Mouse (Mus musculus) heart, postnatal 25 days (tissue): Measurements from ENCODE around the gene Npr2. TPM values are rescaled to one million over a fixed set of nuclear protein-coding genes. Genes with fewer than 3 reads are reported as not detected.
"Not testable (repeated sequence)": the region's sequence is repeated elsewhere in the genome, so short reads cannot be mapped to it uniquely, and the experiment has no call there.

ENCODE experiments used
- DNase-seq: peaks from one replicate; pipeline ENCODE4 v3.0.0; 2022; ENCODE audit warnings: low spot score
- intact Hi-C: fragments of 180-260 bp; cut with DNase I; formaldehyde crosslinking; loops from one replicate; pipeline ENCODE4 v1.15.1; 2025
- total RNA-seq, 2 experiments: library from RNA; stranded (reverse); gene quantifications; 2 replicates each; pipeline ENCODE4 v1.2.3; 2021

Gene Npr2
- total RNA-seq, result 10 to 100 TPM; 35.9 to 42.4 TPM

GRCm38 (mm10) chr4:43631046-43631955 is at the start of gene Npr2:
Gene Npr2, plus strand, starts transcription at chr4:43631935.
- intact Hi-C loops, result loop anchor here (2.0 to 5.0 kb wide), 2 partner anchors 36 to 54 kb away; partner anchors contain the start of genes Gba2 and Rgp1

DNA sequence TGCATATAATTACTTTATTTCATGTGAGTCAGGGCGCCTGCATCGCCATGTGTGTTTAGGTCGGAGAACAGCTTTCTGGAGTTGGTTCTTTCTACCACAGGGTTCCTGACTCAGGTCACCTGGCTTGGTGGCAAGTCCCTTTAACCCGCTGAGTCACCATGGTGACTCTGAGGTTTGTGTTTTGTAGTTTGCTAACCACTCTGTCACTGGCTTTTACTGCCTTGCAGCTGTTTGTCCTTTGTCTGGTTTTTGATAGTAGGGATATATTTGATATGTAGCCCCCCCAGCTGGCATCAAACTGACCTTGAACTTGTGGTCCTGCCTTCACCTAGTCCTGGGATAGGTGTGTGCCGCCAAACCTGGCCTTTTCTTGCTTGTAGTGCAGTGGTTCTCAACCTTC is 49.5 kb upstream of the Npr2 start:
- DNase-seq, result no peak
- intact Hi-C loops, result no loop called here

More at GRCm38 (mm10) chr4:43631046-43631955, at the start of gene Npr2:
- DNase-seq, result peak; percentile 40

DNA sequence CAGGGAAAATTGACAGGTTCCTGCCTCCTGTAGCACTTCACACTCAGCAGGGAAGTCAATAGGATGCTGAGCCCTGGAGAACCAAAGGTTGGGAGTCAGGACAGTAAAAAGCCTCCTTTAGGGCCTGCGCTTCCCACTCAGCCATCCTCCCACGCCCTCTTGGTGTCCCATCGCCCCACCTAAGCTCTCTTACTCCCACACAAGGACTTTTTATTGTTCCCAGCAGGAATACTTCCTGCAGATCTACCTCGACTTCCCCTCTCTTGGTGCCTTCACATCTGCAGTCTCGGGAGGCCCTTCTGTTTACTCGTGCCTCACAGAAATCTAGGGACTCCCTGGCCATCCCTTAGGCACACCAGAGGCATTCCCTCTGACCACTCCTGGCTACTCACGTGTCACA is 48.3 kb upstream of the Npr2 start:
- intact Hi-C loops, result no loop called here
- no peak for DNase-seq

DNA sequence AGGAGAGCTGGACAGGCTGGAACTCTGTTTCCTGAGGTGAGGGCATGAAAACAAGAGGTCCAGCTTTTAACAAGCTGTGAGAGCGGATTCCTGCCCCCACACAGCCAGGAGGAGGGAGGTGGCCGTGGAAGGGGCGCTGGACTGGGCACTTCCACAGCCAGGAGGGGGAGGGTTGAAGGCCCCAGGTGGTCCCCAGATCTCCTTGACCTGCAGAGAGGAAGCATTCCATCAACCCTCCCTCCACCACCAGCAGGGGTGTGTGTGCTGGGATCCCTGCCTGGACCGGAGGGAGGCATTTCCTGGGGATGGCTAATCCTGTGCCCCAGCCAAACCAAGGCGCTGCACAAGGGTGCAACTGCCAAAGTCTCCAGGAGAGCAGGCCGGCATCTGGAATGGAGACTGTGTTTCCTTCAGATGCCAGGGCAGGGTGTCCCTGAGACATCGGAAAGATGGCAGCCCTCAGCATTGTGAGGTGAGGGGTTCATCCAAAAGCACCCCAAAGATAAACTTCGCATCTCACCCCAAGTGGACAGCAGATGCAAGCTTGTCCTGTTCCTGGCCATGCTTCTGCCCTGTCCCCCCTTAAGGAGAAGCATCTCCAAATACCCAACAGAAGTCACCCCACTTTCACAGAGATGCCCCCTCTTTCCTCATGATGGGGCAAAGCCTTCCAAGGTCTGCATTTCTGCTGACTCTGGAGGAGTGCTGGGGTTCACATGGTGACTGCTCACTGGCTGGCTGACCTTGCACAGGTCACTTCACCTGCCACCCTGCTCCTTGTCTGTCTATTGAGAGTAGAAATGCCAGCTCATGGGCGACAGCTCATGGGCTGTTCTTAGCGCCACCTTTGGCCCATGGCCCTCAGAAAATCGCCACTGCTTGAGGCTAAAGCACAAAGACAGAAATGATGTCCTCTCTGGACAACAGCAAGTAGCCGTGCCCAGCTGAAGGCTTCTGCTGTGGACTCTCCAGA is 47.0 kb upstream of the Npr2 start, which contains the start of gene Msmp:
Msmp (minus strand) TSS at position 51 of the 973 bp plus-strand sequence.
- DNase-seq, result no peak
- intact Hi-C loops, result no loop called here

DNA sequence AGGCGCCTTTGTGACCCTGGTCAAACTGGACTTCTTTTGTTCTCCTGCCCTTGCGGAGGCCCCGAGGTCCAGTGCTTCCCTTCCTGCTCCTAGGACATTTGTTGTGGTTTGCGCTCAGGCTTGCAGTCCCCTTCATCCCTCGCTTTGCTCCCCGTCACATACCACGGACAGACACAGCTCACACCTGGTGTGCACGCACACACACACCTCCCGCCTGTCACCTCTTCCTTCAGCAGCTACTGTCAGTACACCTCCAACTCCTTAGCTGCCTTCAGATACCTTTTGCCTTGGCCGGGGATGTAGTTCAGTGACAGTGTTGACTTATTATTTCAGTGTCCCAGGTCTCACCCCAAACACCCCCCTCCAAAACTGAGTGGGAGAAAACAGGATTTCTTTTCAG is 46.1 kb upstream of the Npr2 start:
- no peak for DNase-seq
- intact Hi-C loops, result no loop called here

DNA sequence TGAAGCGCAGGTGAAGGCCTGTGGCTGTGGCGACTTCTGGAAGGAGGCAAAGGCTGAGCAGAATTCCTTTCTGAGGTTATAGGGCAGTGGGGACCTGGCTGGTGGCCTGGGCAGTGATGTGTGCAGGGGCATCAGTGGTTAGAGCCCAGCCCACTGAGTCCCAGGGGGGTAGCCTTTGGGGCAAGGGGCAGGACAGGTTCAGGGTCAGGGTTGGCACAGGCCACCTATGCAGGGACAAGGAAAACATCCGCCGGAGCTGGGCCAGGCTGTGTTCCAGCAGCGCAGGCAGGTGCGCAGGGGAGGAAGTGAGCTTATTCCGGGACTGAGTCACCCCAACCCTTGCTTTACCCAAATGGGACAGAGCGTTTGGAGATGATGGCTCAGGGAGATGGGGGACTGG is 45.3 kb upstream of the Npr2 start:
- DNase-seq, result peak; percentile 58
- intact Hi-C loops, result no loop called here

- DNase-seq, result no peak
- intact Hi-C loops, result no loop called here
Measured at GRCm38 (mm10) chr4:43587681-43588080, 44.1 kb upstream of the Npr2 start.

GRCm38 (mm10) chr4:43591543-43591942 is 40.2 kb upstream of the Npr2 start:
- DNase-seq, result no peak
- intact Hi-C loops, result no loop called here

DNA sequence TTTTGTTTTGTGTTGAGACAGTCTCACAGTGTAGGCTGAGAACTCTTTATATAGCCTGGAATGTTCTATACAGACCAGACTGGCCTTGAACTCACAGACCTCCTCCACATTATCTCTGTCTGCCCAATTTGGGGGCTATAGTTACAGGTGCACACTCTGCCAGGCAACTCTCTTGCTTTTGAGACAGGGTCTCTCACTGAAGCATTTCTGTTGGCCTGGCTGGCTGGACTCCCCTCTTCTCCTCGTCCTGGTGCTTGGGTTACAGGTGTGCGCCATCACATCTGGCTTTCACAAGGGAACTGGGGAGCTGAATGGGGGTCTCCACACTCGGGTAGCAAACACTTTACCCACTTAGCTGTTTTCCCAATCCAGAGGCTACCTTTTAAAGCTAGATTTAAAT is 39.8 kb upstream of the Npr2 start:
- intact Hi-C loops, result no loop called here
- DNase-seq, result no peak

DNA sequence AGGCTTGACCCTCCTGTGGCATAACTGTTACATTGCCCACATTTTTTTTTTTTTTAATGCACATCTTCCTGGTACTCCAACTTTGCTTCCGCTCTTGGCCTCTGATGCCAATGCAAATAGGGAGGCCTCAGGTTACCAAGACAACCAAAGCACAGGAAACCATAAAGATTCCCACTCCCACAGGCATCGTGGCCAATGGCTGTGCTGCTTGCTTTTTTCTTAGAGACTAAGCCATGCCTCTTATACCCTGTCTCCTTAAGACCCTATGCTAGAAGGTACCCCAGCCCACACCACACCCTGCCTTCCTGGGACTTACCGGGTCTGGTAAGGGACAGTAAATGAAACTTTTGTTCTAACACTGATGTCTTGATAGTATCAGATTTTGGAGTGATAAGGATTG is 38.3 kb upstream of the Npr2 start:
- intact Hi-C loops, result no loop called here
- no peak for DNase-seq

GRCm38 (mm10) chr4:43596597-43596996 is 35.1 kb upstream of the Npr2 start:
- DNase-seq, intact Hi-C loops: not testable (repeated sequence)

- intact Hi-C loops, result no loop called here
- no peak for DNase-seq
Measured at GRCm38 (mm10) chr4:43598200-43598599, 33.5 kb upstream of the Npr2 start.

DNA sequence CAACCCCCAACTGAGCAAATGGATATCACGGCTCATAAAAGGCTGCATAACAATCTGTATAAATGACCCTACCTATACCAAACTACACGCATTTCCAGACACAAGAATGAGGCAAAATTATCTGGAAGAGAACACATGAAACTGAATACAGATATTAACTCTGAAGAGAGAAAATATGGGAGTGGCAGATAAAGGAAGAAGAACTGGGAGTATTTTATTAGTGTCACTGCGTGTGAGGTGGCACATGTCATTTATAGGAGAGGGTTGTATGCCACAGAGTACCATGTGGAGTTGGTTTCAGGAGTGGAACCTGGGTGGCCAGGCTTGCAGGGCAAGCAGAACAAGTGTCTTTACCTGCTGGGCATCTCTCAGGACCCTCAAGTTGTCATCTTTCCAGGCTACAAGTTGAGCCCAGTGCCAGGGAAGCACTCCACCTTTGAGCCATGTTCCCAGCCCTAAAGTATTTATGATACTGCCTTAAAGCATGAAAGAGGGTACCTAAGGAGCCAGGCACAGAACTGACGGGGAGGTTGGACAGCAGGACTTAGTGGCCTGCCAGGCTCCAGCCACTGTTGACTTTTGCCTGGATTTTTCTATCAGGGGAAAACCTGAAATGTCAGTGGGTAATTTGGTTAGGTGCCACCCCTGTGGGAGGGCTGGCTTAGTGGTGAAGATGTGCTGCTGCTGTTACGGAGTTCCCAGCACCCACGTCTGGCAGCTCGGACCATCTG is 32.9 kb upstream of the Npr2 start:
- intact Hi-C loops, result no loop called here

GRCm38 (mm10) chr4:43600195-43600934 is 31.4 kb upstream of the Npr2 start:
- DNase-seq, result no peak
- intact Hi-C loops, result no loop called here

More for the DNA sequence above, 32.9 kb upstream of the Npr2 start:
- DNase-seq, result no peak

GRCm38 (mm10) chr4:43604099-43604498 is 27.6 kb upstream of the Npr2 start:
- intact Hi-C loops, result no loop called here
- DNase-seq, result no peak

DNA sequence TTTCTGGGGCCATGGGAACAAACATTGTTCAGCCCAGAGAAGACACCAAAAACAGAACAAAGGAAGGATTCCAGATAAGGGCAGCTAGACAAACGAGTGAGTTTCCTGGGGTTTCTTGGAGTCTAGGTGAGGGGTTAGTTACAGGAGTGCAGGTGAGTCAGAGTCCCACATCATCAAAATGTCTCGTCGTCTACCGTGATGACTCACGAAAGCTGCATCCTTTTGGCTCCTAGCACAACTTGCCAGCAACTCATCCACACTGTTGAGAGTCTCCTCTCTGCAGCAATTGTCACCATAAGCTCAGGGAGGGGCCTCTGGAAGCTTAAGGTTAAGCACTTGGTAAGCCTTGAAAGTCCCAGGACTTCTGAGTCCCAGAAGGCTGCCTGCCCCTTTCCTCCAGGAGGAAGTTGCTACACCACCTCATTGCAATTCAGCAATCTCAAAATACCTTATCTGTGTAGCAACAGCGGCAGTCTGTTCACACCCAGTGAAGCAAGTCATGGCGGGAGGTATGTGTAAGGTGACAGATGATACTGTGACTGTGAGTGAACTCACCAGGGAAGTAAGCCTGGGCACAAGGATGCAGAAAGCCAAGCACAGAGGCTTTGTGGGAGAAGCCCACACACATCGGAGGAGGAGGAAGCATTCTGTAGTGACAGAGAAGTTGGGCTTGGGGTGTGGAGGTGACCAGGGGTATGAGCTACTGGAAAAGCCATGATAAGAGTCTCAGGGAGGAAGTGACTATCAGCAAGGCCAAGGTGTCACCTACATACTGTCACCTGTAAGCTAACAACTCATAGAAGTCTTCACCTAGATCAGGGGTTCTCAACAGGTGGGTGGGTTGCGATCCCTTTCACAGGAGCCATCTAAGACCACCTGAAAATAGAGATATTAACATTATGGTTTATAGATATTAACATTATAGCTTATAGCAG is 26.7 kb upstream of the Npr2 start:
- intact Hi-C loops, result no loop called here

DNA sequence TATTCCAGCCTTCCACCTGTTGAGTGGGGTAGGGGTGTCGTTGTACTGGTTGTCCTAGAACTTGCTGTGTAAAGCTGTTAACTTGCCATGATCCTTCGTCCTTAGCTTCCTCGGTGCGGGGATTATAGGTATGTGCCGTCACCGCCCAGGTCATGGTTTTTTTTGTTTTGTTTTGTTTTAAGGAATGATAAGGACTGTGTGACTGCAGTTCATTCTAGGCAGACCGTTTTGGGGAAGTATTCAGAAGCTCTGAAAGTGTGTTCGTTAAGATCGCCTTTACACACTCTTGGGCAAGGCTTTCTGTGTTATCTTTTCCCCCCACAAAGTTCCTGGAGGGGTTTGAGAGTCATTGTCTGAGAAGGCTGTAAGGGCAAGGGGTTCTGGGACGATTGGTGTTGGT is 19.2 kb upstream of the Npr2 start:
- DNase-seq, result no peak
- intact Hi-C loops, result no loop called here

More for the DNA sequence above, 26.7 kb upstream of the Npr2 start:
- DNase-seq, result no peak
